Mouse (Mus musculus): Measurements from ENCODE around the gene Ndufb4. TPM values are rescaled to one million over a fixed set of nuclear protein-coding genes. Genes with fewer than 3 reads are reported as not detected.
"Not testable (repeated sequence)": the region's sequence is repeated elsewhere in the genome, so short reads cannot be mapped to it uniquely, and the experiment has no call there.

Ndufb4 gene
- polyA plus RNA-seq (2015; fragmentation: Nextera tagmentation; extraction: Ambion mirVana): 45.0 and 59.9 TPM in 2 replicates

GRCm38 (mm10) chr16:37653731-37654657, at the start of gene Ndufb4:
Ndufb4 (minus strand) TSS chr16:37654453.
- Histone ChIP-seq H3K27me3 (ENCODE audit: insufficient read depth, low read length) (no peaks in the 10 kb centered on the region), H3K4me3 (ENCODE audit: low read length) (peak within 1 kb of the TSS; percentile 83), H3K9me3 (ENCODE audit: low read length) (no peaks in the 10 kb centered on the region), H3K36me3 (ENCODE audit: insufficient read depth, low read length) (no peaks in the 10 kb centered on the region), H3K27ac (ENCODE audit: low read length) (peak within 1 kb of the TSS; percentile 92), H3K9ac (replicated peaks; ENCODE audit: low read length) (peak within 1 kb of the TSS; percentile 94), H3K4me1 (ENCODE audit: insufficient read depth, low read length) (peaks cover 35% of the 10 kb centered on the region), H3K4me2 (replicated peaks; ENCODE audit: low read depth, low read length) (peak within 1 kb of the TSS; percentile 72)
- ATAC-seq (ENCODE audit: low FRiP score, low TSS enrichment): peak; percentile 93
- WGBS: 1% methylated on average over 51 of the region's 58 CpGs

GRCm38 (mm10) chr16:37703884-37704283, 49.6 kb upstream of the Ndufb4 start:
- no peak for ATAC-seq (ENCODE audit: low FRiP score, low TSS enrichment)
- WGBS: 79% methylated on average over 5 of the region's 5 CpGs
- Histone ChIP-seq H3K4me3 (ENCODE audit: low read length) (no peak overlapping the region), H3K27me3 (ENCODE audit: insufficient read depth, low read length) (no peaks in the 10 kb centered on the region), H3K9me3 (ENCODE audit: low read length) (peaks cover 4% of the 10 kb centered on the region), H3K4me1 (ENCODE audit: insufficient read depth, low read length) (no peaks in the 10 kb centered on the region), H3K27ac (ENCODE audit: low read length) (no peak overlapping the region), H3K9ac (replicated peaks; ENCODE audit: low read length) (no peak overlapping the region), H3K4me2 (replicated peaks; ENCODE audit: low read depth, low read length) (no peak overlapping the region), H3K36me3 (ENCODE audit: insufficient read depth, low read length) (no peaks in the 10 kb centered on the region)

GRCm38 (mm10) chr16:37700071-37700470, 45.8 kb upstream of the Ndufb4 start:
- not testable (repeated sequence) for H3K27ac ChIP-seq (ENCODE audit: low read length); H3K9ac ChIP-seq (replicated peaks; ENCODE audit: low read length); H3K4me2 ChIP-seq (replicated peaks; ENCODE audit: low read depth, low read length); H3K4me3 ChIP-seq (ENCODE audit: low read length); ATAC-seq (ENCODE audit: low FRiP score, low TSS enrichment); H3K9me3 ChIP-seq (ENCODE audit: low read length); H3K27me3 ChIP-seq (ENCODE audit: insufficient read depth, low read length); H3K4me1 ChIP-seq (ENCODE audit: insufficient read depth, low read length); H3K36me3 ChIP-seq (ENCODE audit: insufficient read depth, low read length)

GRCm38 (mm10) chr16:37698767-37699166, 44.5 kb upstream of the Ndufb4 start:
- WGBS: 97% methylated on average over 6 of the region's 6 CpGs
- Histone ChIP-seq H3K9ac (replicated peaks; ENCODE audit: low read length) (no peak overlapping the region), H3K9me3 (ENCODE audit: low read length) (peaks cover 9% of the 10 kb centered on the region), H3K36me3 (ENCODE audit: insufficient read depth, low read length) (no peaks in the 10 kb centered on the region), H3K4me1 (ENCODE audit: insufficient read depth, low read length) (no peaks in the 10 kb centered on the region), H3K27me3 (ENCODE audit: insufficient read depth, low read length) (no peaks in the 10 kb centered on the region), H3K27ac (ENCODE audit: low read length) (no peak overlapping the region), H3K4me3 (ENCODE audit: low read length) (no peak overlapping the region), H3K4me2 (replicated peaks; ENCODE audit: low read depth, low read length) (no peak overlapping the region)
- ATAC-seq (ENCODE audit: low FRiP score, low TSS enrichment): no peak

GRCm38 (mm10) chr16:37697271-37697670, 43.0 kb upstream of the Ndufb4 start:
- Histone ChIP-seq H3K36me3 (ENCODE audit: insufficient read depth, low read length) (no peaks in the 10 kb centered on the region), H3K4me2 (replicated peaks; ENCODE audit: low read depth, low read length) (no peak overlapping the region), H3K27me3 (ENCODE audit: insufficient read depth, low read length) (no peaks in the 10 kb centered on the region), H3K27ac (ENCODE audit: low read length) (no peak overlapping the region), H3K4me3 (ENCODE audit: low read length) (no peak overlapping the region), H3K9me3 (ENCODE audit: low read length) (peaks cover 10% of the 10 kb centered on the region), H3K9ac (replicated peaks; ENCODE audit: low read length) (no peak overlapping the region), H3K4me1 (ENCODE audit: insufficient read depth, low read length) (no peaks in the 10 kb centered on the region)
- no peak for ATAC-seq (ENCODE audit: low FRiP score, low TSS enrichment)
- 89% methylated on average over 4 of the region's 5 CpGs for WGBS

- ATAC-seq (ENCODE audit: low FRiP score, low TSS enrichment): peak; percentile 25; the same call in 1 of the 2 replicates
- Histone ChIP-seq H3K4me1 (ENCODE audit: insufficient read depth, low read length) (no peaks in the 10 kb centered on the region; the same call in 1 of the 2 replicates), H3K27me3 (ENCODE audit: insufficient read depth, low read length) (no peaks in the 10 kb centered on the region), H3K36me3 (ENCODE audit: insufficient read depth, low read length) (no peaks in the 10 kb centered on the region), H3K9me3 (ENCODE audit: low read length) (peaks cover 3% of the 10 kb centered on the region), H3K4me2 (replicated peaks; ENCODE audit: low read depth, low read length) (no peak overlapping the region), H3K4me3 (ENCODE audit: low read length) (no peak overlapping the region), H3K9ac (replicated peaks; ENCODE audit: low read length) (no peak overlapping the region), H3K27ac (ENCODE audit: low read length) (no peak overlapping the region)
- WGBS: 82% methylated on average over 12 of the region's 12 CpGs
Observed at GRCm38 (mm10) chr16:37690932-37691730, 36.9 kb upstream of the Ndufb4 start.

GRCm38 (mm10) chr16:37690465-37690864, 36.2 kb upstream of the Ndufb4 start:
- H3K4me3 ChIP-seq (ENCODE audit: low read length): no peak overlapping the region
- WGBS: 73% methylated on average over 6 of the region's 6 CpGs
- no peaks in the 10 kb centered on the region for H3K27me3 ChIP-seq (ENCODE audit: insufficient read depth, low read length)
- H3K36me3 ChIP-seq (ENCODE audit: insufficient read depth, low read length): no peaks in the 10 kb centered on the region
- no peaks in the 10 kb centered on the region; the same call in 1 of the 2 replicates for H3K4me1 ChIP-seq (ENCODE audit: insufficient read depth, low read length)
- H3K4me2 ChIP-seq (replicated peaks; ENCODE audit: low read depth, low read length): no peak overlapping the region
- H3K27ac ChIP-seq (ENCODE audit: low read length): no peak overlapping the region
- H3K9ac ChIP-seq (replicated peaks; ENCODE audit: low read length): no peak overlapping the region
- peaks cover 3% of the 10 kb centered on the region for H3K9me3 ChIP-seq (ENCODE audit: low read length)
- no peak for ATAC-seq (ENCODE audit: low FRiP score, low TSS enrichment)

GRCm38 (mm10) chr16:37689934-37690333, 35.7 kb upstream of the Ndufb4 start:
- ATAC-seq (ENCODE audit: low FRiP score, low TSS enrichment): no peak
- peaks cover 3% of the 10 kb centered on the region for H3K9me3 ChIP-seq (ENCODE audit: low read length)

GRCm38 (mm10) chr16:37689251-37689926, 35.1 kb upstream of the Ndufb4 start:
- peaks cover 3% of the 10 kb centered on the region for H3K9me3 ChIP-seq (ENCODE audit: low read length)
- no peaks in the 10 kb centered on the region for H3K27me3 ChIP-seq (ENCODE audit: insufficient read depth, low read length)
- H3K27ac ChIP-seq (ENCODE audit: low read length): no peak overlapping the region
- peaks cover 2% of the 10 kb centered on the region for H3K4me1 ChIP-seq (ENCODE audit: insufficient read depth, low read length)
- H3K9ac ChIP-seq (replicated peaks; ENCODE audit: low read length): no peak overlapping the region
- no peak; the same call in 1 of the 2 replicates for ATAC-seq (ENCODE audit: low FRiP score, low TSS enrichment)
- 75% methylated on average over 8 of the region's 8 CpGs for WGBS
- H3K4me3 ChIP-seq (ENCODE audit: low read length): no peak overlapping the region
- no peaks in the 10 kb centered on the region for H3K36me3 ChIP-seq (ENCODE audit: insufficient read depth, low read length)
- H3K4me2 ChIP-seq (replicated peaks; ENCODE audit: low read depth, low read length): no peak overlapping the region

More at GRCm38 (mm10) chr16:37689934-37690333, 35.7 kb upstream of the Ndufb4 start:
- 56% methylated on average over 10 of the region's 10 CpGs for WGBS
- Histone ChIP-seq H3K4me1 (ENCODE audit: insufficient read depth, low read length) (no peaks in the 10 kb centered on the region; the same call in 1 of the 2 replicates), H3K27ac (ENCODE audit: low read length) (no peak overlapping the region), H3K27me3 (ENCODE audit: insufficient read depth, low read length) (no peaks in the 10 kb centered on the region), H3K4me2 (replicated peaks; ENCODE audit: low read depth, low read length) (no peak overlapping the region), H3K9ac (replicated peaks; ENCODE audit: low read length) (no peak overlapping the region), H3K36me3 (ENCODE audit: insufficient read depth, low read length) (no peaks in the 10 kb centered on the region), H3K4me3 (ENCODE audit: low read length) (no peak overlapping the region)
